Mouse (Mus musculus): ENCODE measurements around the gene Acvr1c. TPM values are rescaled to one million over a fixed set of nuclear protein-coding genes. Genes with fewer than 3 reads are reported as not detected.

Acvr1c gene
- total RNA-seq (2022) = 10 to 100 TPM; 22.8 to 28.4 (median 25.4) TPM

DNA sequence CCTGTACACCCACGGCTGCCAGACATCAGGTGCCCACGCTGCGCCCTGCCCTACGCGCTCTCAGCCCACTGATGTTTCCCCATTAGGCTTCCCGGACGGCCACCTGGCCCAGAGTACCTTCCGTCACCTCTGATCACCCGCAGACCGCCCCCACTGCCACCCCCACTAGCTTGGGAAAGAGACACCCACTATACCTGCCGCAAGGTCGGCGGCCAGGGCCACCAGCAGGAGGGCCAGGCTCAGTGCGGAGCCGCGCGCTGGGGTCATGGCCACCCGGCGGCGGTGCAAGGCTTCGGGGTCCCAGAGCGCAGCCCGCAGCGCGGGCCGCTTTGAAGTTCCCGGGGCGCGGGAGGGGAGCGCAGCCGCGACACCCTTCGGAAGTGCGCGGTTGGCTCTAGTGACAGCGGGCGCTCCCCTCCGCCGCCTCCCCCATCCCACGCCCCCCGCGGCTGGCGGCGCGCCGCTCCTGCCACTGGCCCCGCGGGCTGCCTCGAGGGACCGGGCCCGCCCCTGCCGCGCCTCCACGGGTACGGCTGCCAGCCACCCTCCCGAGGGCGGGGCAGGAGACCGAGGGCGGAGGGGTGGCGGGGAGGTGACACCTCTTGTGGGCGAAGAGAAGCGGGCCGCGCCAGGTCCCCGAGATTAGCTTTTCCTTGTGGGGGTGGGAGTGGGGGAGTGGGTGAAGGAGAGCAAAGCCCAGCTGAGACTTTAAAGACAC lies at the start of gene Acvr1c:
Gene Acvr1c (minus strand): TSS at position 482 of the 718 bp plus-strand sequence.
- peak; percentile 28 to 53 for DNase-seq (ENCODE audit: low spot score in 2 of 2)

DNA sequence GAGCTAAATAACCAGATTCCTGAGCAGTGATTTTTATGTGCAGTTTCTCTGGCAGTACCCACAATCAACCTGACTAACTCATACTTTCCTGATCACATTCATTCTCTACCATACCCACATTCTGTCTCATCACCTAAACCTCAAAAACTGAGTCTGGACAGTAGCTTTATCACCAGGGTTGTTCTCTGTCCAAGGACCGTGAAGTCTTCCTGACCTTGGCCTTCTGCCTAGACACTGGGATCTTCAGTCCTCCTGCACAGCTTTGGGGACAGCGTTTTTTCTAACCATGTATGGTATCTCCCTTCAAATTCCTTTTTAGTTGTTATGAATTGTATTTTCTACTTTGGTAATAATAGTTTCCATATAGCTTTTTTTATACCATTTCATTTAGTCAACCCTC lies 45.8 kb upstream of the Acvr1c start:
- no peak for DNase-seq (ENCODE audit: low spot score in 2 of 2)

DNA sequence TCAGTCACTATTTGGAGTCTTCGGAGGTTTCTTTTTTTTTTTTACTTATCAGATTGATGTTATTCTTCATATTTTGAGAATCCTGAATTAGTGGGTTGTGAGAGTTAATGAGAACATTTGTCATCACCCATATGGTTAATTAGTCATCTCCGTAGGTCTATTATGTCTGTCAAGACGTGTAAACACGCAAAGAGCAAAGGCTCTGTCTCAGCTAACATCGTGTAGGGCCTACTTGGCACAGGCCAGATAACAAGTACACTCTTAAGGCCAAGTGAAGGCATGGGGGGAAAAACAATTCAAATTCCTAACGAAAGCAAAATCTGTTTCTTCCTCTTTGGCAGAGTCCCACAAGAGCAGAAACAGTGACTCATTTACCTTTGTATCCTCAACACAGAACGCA lies 30.9 kb upstream of the Acvr1c start:
- no peak for DNase-seq (ENCODE audit: low spot score in 2 of 2)

DNA sequence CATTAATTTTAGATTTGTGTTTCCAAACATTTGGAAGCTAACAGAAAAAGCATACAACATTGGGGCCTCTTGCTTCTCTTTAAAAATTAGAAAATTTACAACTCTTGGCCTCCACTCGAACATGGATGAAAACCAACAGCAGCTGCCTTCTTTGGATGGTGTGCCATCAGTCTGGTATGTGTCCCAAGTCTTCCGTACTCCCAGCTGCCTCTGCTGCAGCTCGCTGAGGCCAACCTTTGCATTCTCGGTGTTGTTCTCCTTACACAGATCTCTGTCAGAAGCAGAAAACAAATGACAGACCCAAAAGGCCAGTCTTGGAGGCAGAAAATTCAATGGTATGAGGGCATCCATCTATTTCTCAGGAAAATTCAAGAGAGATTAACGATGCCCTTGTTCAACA lies 22.3 kb upstream of the Acvr1c start:
- DNase-seq (ENCODE audit: low spot score in 2 of 2) = no peak

DNA sequence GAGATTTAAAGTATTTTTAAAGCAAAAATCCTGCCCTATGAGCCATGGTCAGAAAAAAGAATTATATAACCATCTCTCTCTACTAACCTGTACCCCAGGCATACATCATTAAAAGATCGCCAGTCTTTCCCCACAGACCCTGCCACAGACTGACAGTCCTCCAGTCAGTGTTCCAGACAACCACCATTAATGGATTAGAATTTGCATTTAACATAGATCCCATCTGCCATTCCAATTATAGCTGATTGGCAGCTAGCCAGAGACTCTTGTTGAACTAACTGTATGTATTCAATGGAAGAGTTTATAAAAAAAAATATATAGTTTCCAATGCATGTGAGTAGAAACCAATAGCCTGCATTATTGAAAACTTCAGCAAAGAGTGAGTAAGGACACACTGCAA lies 21.8 kb upstream of the Acvr1c start:
- no peak for DNase-seq (ENCODE audit: low spot score in 2 of 2)

DNA sequence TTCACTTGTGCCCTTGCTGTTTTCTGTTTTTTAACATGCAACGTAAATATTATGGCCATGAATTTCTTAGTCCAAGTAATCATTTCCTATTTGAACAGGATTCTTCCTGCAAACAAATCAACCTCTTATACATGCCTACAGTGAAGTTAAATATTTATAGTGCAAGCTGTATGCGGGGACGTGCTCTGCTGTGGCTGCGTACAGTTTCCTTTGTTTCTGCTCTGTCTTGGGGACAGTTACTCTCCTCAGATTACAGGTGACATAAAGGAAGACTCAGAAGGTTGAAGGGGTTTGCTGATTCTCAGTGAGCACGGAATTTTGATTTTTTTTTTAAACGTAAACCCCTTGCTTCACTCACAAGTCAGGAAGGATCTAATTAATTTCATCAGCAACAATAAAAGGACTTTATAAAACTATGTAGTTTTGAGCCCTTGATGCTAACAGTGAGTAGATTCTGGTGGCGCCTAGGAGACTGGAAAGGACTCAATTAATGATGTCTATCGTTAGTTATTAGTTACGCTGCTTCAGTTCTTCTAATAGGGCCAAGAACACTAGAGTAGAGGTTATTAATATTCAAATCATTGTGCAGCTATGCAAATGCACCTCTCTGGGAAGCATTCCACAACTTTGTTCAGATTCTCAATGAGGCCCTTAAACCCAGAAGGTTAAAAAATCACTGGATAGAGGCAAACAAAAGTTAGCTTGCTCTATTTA lies 19.9 kb upstream of the Acvr1c start:
- DNase-seq (ENCODE audit: low spot score in 2 of 2) = no peak

DNA sequence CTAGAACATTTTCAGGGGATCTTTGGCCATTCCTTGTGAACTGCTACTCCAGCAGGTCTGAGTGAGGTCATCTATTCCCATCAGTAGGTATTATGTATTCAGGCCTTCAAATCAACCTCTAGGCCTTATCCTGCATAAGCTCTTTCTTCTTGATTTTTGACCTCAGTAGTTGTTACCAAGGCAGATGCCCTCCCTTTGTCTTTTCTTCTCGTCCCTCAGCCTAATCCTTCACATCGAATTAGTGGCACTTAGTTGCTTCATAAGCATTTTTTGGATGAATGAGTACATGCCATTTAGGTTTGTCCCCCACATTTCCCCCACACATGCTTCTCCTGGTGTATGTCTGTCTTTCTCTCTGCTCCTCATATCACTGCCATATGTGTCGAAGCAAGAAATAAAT lies 8.5 kb upstream of the Acvr1c start:
- DNase-seq (ENCODE audit: low spot score in 2 of 2) = no peak

DNA sequence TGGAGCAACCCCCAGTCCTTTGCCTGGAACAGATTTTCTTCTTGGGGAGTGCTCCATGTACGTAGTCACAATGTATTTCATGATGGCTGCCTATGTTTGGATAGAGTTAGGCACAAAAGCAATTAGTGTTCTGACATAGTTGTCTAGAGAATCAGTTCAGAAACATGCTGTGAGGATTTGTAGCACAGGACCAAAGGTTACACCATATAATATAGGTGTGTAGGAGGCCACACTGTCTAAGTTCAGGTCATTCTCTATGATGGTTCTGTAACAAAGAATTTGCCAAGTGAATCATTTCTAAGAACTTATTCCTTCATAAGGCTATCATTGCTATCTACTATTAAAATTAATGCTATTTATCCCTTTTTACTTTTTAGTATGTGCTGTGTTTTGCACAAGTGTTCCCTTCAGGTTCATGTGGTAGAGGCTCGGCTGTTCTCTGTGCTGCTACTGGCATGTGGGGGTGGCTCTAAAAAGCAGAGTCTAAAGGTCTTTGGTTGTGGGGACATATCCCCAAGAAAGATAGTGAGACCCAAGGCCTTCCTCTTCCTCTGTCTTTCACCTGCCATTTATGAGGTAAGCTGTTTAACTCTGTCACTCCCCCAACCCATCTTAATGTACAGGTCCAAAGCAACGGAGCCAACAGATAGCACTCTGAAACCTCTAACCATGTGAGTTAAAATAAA lies 3.8 kb upstream of the Acvr1c start:
- DNase-seq (ENCODE audit: low spot score in 2 of 2) = no peak

DNA sequence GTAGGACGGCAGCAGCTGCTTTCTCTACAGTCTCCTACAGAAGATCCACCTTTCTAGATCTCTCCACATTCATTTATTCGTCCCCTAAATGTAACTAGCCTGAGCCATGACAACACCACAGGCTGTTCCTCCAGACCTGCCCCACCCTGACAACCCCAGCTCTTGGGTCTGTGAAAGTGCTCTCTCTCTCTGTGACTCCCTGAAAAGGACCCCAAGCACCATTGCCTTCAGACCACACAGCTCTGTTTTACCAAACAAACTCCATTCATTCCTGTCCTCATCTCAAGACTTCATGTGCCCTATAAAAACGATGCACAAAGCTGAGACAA lies 401 bp upstream of the Acvr1c start:
- no peak for DNase-seq (ENCODE audit: low spot score in 2 of 2)

DNA sequence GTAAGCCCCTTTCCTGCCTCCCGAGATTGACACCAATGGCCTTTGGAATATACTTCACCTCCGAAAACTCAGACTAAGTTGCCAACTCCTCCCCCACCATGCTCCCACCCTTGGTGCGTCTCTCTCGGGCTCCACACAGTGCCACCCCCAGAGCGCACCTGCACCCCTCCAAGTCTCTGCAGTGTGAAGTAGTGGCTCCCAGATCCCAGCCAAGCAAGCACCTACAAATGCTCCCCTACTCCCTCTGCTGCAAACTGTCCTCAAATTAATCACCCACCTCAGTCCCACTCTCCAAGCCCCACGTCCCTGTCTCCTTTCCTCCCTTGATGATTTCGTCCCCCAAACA lies 654 bp downstream of the Acvr1c start:
- DNase-seq (ENCODE audit: low spot score in 2 of 2) = peak; percentile 17 to 30

DNA sequence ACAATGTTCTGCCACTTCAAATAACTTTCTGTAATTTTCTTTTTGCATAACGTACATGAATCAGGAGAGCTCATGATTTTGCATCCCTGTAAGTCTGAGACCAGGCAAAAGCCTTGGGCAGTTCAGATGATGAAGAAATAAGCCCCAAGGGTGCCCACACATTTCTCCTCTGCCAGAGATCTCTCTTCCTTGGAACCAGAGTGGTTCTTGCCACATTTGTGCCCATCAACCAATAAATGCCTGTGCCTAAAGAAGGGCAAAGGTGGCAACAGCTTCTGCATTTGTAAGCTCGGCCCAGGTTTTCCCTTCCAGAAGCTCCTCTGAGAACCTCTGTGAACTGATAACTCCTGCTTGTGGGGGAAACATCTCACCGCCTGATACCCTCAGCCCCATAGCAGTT lies 3.3 kb downstream of the Acvr1c start:
- no peak for DNase-seq (ENCODE audit: low spot score in 2 of 2)

DNA sequence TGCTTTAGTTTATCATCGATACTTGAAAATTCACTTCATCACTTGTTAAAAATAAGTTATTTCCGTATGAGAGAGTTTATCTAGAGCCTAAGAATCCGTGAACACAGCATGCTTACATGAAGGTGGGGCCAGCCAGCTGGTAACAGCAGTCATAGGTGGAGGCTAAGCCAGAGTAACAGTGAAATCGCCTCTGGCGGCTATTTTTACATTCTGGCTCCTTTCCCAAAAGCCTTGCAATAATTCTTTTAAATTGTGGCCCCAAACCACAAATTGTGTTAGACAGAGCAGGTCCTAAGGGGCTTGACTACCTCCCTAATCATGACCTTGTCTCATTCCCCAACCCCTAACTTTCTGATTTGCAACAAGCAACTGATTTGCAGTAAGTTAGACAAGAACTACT lies 4.8 kb downstream of the Acvr1c start:
- no peak for DNase-seq (ENCODE audit: low spot score in 2 of 2)

DNA sequence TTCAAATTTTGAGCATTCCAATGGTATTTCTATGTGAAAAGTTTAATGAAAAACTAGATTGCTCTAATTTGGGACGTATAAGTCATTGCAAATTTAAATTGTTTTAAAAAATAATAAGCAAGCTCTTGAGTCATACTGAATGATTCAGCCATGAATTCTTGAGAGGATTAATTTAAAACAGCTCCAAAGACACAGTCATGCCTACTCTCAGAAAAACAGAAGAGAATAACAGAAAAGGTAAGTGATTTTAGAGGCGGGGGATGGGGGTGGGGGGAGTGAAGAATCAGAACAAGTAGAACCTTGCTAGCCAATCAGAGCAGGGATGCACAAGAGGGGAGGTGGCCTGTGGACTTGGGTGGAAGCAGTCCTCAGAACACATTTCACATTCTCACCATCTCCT lies 7.0 kb downstream of the Acvr1c start:
- DNase-seq (ENCODE audit: low spot score in 2 of 2) = no peak

DNA sequence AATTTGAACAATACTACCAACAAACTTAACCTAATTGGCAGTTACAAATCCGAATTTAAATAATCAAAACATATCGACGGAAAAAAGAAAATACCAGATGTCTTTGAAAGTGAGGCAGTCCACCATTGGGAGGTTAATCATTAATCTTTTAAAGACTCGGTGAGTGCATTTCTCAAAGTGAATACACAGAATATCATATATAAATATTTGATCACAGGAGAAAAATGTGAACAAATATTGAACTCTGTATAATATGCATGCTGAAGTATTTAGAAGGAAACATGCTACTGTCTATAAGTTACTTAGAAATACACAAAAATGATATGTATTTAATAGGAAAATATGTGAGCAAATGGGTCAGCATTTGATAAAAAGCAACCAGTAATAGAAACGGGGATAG lies 21.0 kb downstream of the Acvr1c start:
- no peak for DNase-seq (ENCODE audit: low spot score in 2 of 2)

DNA sequence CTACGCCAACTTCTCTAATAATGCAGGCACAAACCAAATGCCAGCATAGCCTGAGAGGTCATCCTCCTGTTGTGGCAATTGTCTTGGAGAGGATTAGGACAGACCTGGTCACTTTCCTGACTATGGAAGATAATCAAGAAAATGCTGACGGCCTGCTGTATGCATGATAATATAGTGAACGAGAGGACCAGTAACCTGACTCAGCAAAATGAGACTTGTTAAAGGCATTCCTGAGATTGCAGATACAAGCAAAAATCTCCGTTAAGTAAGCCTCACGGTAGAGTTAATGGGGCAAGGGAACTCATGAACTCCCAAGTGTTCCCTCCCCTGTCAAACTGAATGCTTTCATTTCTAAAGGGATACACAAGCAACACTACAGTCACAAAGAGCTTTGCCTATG lies 28.1 kb downstream of the Acvr1c start:
- no peak for DNase-seq (ENCODE audit: low spot score in 2 of 2)

DNA sequence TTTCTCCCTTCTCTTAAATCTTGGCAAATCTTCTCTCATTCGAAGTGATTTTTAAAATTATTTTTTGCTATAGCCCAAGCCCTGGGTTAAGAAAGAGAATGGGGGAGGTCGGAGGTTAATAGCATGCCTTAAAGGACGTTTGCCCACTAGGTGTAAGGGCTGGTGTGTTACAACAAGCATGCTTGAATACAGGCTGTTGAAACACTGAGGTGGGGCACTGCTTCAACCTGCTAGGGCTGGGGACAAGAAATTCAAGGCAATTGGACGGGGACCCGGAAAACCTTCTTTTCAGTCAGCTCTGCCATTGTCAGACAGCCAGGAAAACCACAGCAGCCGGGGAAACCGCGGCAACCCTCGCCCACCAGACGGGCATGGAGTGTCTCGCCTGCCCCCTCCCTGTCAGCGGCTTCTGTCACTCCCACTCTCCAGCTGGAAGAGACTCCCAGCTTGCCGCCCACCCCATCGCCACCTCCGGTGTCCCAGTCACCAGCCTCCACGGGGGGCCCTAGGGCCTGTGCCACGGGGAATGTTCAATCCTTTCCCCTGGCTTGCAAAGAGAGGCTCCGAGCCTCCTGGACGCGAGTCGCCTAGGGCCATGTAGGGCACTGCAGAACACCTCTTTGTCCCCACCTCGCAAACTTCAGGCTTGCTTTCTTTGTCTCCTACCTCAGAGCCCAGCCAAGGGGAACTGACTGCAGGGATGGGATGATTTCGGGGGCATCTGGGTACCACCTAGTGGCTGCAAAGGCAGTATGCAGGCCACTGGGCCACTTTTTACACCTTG lies 33.4 kb downstream of the Acvr1c start:
- DNase-seq (ENCODE audit: low spot score in 2 of 2) = peak; percentile 31 to 73

DNA sequence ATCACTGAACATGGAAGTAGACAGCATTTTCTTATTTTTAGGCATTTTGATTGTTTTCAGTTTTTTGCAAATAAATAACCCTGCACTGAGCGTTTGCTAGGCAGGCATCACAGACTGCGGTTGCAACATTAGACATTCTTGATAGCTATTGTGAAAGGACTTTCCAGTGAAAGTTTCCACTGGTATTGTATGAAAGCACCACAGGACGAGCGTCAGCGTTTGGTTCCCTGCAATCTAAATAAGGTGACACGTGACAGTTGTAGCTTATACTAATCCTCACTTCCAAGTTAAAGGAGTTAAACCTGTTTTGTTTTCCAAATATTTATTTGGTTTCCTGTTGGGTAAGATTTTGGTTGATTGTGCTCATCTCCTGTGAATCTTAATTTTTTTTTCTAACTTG lies 34.4 kb downstream of the Acvr1c start:
- no peak for DNase-seq (ENCODE audit: low spot score in 2 of 2)

DNA sequence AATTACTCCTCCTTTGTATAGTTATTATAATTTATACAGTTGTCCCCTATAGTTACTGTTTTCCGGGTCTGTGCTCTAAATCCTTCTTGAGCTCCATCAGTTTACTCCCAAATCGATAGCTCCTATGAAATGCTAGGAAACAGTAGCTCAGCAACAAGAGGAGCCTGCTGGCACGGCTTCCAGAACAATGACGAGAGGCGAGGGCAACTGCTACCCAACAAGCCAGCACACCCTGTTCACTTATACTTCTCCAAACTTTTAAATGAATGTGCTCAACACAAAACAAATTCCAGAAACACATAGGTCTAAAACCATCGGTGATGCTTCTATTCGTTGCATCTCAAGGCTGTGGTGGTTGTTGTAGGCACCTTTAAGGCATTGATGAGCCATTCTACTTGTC lies 41.5 kb downstream of the Acvr1c start:
- no peak for DNase-seq (ENCODE audit: low spot score in 2 of 2)

DNA sequence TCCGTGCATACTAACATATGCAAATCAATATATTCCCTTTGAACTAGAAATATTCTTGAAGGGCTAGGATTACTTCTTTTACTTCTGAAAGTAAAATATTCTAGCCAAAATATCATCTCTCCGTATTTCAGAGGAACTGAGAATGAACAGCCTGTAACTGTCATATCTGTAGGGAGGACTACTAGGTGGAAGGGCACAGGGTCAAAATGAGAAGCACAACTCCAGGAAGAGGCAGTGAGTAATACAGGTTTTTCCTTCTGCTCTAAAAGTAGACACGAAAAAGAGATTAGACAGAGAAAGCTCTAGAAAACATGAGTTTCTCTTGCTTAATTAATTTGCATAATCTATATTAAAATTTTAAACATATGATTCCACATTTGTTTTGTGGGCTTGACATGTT lies 48.0 kb downstream of the Acvr1c start:
- no peak for DNase-seq (ENCODE audit: low spot score in 2 of 2)

DNA sequence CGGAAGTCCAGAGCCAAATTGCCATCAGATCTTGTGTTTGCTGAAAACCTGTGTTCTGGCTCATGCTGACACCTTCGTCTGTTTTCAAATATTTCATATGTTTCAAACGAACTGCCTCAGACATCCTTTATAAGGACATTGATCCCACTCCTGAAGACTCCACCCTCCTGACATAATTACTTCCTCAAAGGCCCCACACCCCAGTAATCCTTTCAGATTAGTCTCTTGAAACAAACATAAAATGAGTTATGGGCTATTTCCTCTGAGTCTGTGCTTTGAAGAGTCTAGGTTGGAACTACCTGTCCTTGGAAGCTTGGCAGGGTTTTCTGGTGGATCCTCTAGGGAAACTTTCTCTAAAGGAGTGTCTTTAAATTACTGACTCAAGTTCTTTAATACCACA lies 53.2 kb downstream of the Acvr1c start:
- DNase-seq (ENCODE audit: low spot score in 2 of 2) = no peak

DNA sequence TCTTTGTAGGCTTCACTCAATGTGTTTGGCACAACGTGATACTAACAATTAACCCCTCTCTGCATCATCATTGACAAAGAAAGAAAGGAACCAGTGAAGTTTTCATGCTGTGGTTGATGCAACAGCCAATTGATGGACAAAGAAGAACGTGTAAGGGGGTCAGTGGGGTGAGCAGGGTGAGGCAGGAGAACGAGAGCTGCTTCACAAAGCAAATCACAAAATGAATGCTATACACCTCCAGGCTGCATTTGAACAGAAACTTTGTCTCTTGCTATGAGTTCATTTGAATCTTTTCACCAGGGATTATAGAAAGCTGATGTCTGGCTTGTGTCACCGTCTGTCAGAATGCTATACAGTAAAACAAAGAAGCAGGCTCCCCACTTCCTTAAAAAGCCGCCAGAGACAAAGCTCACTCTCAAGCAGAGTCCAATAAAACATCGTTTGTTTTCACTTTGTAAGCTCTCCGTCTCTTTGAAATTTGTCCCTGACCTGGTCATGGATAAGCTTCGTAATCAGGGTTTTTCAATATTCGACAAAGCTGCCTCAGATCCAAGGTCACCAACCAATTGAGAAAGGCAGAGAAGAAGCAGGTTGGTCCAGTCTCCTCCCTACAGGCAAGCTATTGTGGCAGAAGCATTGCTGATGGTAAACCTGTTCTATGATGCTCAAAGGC lies 67.8 kb downstream of the Acvr1c start:
- DNase-seq (ENCODE audit: low spot score in 2 of 2) = no peak

DNA sequence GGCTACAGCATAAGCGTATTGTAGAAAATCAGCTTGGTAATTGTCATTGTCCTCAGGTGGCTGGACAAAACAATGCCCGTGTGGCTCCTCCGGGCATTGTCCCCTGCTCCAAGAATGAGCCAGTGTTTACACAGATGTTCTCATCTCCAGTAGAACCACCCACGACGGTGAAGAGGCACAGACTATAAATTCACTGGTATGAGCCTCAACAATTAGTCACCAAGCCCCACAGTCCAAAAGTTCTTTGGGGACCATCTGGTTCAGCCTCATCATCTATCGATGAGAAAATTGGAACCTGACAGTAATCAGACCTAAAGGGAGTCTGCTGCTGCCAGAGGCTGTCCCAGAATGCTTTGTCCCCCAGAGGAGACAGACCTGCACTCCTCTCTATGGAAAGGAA lies 68.4 kb downstream of the Acvr1c start:
- peak in 1 of 2 experiments; percentile 41 for DNase-seq (ENCODE audit: low spot score in 2 of 2)
